Mouse (Mus musculus) limb, embryonic 10.5 days (tissue): ENCODE measurements at regions not wholly inside any gene's neighbourhood (a gene's known extent, or its start where the extent isn't known, plus 50 kb on each side); places are given as distances from the start of the nearest gene placed in this dataset.

Experiments
- DNase-seq: peaks from one replicate; pipeline ENCODE4 v3.0.0-alpha.2; 2017; ENCODE audit warnings: low spot score
- H3K27ac ChIP-seq: fragments of 300-500 bp; sonication (generic); 2 replicates; pipeline ENCODE4 v1.5.1; 2016; ENCODE audit warnings: mild to moderate bottlenecking
- H3K27me3 ChIP-seq: fragments of 300-500 bp; sonication (generic); 2 replicates; pipeline ENCODE4 v1.6.1; 2016; ENCODE audit warnings: low read depth, mild to moderate bottlenecking; ENCODE audit not compliant: poor library complexity, severe bottlenecking
- H3K36me3 ChIP-seq: fragments of 300-500 bp; sonication (generic); 2 replicates; pipeline ENCODE4 v1.6.1; 2016; ENCODE audit warnings: mild to moderate bottlenecking, moderate library complexity
- H3K4me1 ChIP-seq: fragments of 300-500 bp; sonication (generic); 2 replicates; pipeline ENCODE4 v1.6.1; 2016
- H3K4me3 ChIP-seq: fragments of 300-500 bp; sonication (generic); 2 replicates; pipeline ENCODE4 v1.5.1; 2016; ENCODE audit warnings: mild to moderate bottlenecking, moderate library complexity
- H3K9me3 ChIP-seq: fragments of 300-500 bp; sonication (generic); replicated peaks from 2 replicates; pipeline ENCODE4 v1.6.1; 2016; ENCODE audit warnings: mild to moderate bottlenecking
- WGBS: fragments of 180-500 bp; shearing (Covaris S2); methylation state at CpG from one replicate; pipeline ENCODE4 v1.1.7; 2016; 5-methylcytosine and 5-hydroxymethylcytosine counted together

GRCm38 (mm10) chr13:60015854-60016366 is 161.3 kb downstream of the Gas1 start:
- Histone ChIP-seq H3K36me3 (no peaks in the 10 kb centered on the region), H3K4me3 (no peak overlapping the region), H3K9me3 (no peaks in the 10 kb centered on the region), H3K4me1 (peaks cover 61% of the 10 kb centered on the region), H3K27me3 (no peaks in the 10 kb centered on the region), H3K27ac (peak overlapping the region; percentile 65)
- 81% methylated on average over 8 of the region's 8 CpGs for WGBS
- no peak for DNase-seq

GRCm38 (mm10) chr13:60012046-60012813 is 164.9 kb downstream of the Gas1 start:
- Histone ChIP-seq H3K4me3 (no peak overlapping the region), H3K9me3 (no peaks in the 10 kb centered on the region), H3K4me1 (peaks cover 59% of the 10 kb centered on the region), H3K27me3 (no peaks in the 10 kb centered on the region), H3K27ac (peak overlapping the region; percentile 5; the same call in 1 of the 2 replicates), H3K36me3 (no peaks in the 10 kb centered on the region)
- peak; percentile 59 for DNase-seq
- 68% methylated on average over 16 of the region's 16 CpGs for WGBS

- no peak for DNase-seq
- no peaks in the 10 kb centered on the region for H3K36me3 ChIP-seq
- peaks cover 58% of the 10 kb centered on the region for H3K4me1 ChIP-seq
- WGBS = 90% methylated on average over 2 of the region's 2 CpGs
- H3K27ac ChIP-seq = 0 out of 2 replicates have a peak overlapping the region, but pooled peaks have one; percentile 31
- H3K9me3 ChIP-seq = no peaks in the 10 kb centered on the region
- no peak overlapping the region for H3K4me3 ChIP-seq
- no peaks in the 10 kb centered on the region for H3K27me3 ChIP-seq
Observed at GRCm38 (mm10) chr13:60011092-60011491, 166.1 kb downstream of the Gas1 start.

GRCm38 (mm10) chr13:60007593-60007992 is 169.6 kb downstream of the Gas1 start:
- DNase-seq = peak; percentile 83

GRCm38 (mm10) chr13:60007031-60007430 is 170.1 kb downstream of the Gas1 start:
- no peak overlapping the region for H3K4me3 ChIP-seq
- DNase-seq = no peak
- no peaks in the 10 kb centered on the region for H3K36me3 ChIP-seq
- H3K4me1 ChIP-seq = peaks cover 47% of the 10 kb centered on the region
- H3K27me3 ChIP-seq = no peaks in the 10 kb centered on the region
- H3K9me3 ChIP-seq = no peaks in the 10 kb centered on the region
- peak overlapping the region; percentile 63; the same call in 1 of the 2 replicates for H3K27ac ChIP-seq
- WGBS = 80% methylated on average over 4 of the region's 4 CpGs

More at GRCm38 (mm10) chr13:60007593-60007992, 169.6 kb downstream of the Gas1 start:
- Histone ChIP-seq H3K4me3 (no peak overlapping the region), H3K4me1 (peaks cover 47% of the 10 kb centered on the region), H3K36me3 (no peaks in the 10 kb centered on the region), H3K27ac (peak overlapping the region; percentile 63), H3K27me3 (no peaks in the 10 kb centered on the region), H3K9me3 (no peaks in the 10 kb centered on the region)
- WGBS = 23% methylated on average over 7 of the region's 7 CpGs

DNA sequence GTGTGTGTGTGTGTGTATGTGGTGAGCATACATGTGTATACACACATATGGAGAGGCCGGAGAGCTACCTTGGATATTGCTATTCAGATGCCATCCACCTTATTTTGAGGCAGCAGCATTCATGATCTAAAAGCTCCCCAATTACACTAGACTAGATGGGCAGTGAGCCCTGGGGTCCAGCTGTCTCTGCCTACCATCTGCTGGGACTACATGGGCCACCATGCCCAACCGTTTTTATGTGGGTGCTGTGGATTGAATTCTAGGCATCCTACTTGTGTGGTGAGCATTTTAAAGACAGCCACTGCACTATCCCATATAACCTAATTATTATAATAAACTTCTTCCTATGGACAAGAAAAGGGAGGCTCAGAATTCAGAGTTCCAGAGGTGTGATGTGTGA is 172.6 kb downstream of the Gas1 start:
- no peaks in the 10 kb centered on the region for H3K36me3 ChIP-seq
- H3K27me3 ChIP-seq = no peaks in the 10 kb centered on the region
- 90% methylated on average over 2 of the region's 2 CpGs for WGBS
- no peak for DNase-seq
- peaks cover 64% of the 10 kb centered on the region for H3K4me1 ChIP-seq
- no peaks in the 10 kb centered on the region for H3K9me3 ChIP-seq
- H3K4me3 ChIP-seq = no peak overlapping the region
- H3K27ac ChIP-seq = peak overlapping the region; percentile 27; the same call in 1 of the 2 replicates

DNA sequence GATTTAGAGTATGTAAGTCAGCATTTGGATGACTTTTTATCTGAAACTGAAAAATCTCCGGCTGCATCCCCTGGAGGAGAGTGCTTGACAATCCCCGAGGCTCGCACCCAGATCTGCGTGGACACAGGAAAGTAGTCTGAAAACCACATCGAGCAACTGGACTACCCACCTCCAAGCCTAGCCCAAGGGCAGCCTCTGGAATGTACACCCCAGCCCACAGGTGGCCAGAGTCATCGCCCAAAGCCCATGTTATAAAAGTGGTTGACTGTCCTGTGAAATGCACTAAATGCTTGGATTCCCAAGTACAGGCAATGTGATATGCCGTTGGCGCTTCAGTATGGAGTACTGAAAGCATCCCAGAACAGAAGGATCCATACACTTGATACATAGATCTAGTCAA is 175.1 kb downstream of the Gas1 start:
- Histone ChIP-seq H3K27ac (peak overlapping the region; percentile 67), H3K9me3 (no peaks in the 10 kb centered on the region), H3K27me3 (no peaks in the 10 kb centered on the region), H3K4me3 (no peak overlapping the region), H3K36me3 (no peaks in the 10 kb centered on the region), H3K4me1 (peaks cover 41% of the 10 kb centered on the region)
- no peak for DNase-seq
- 80% methylated on average over 8 of the region's 8 CpGs for WGBS

- WGBS = 15% methylated on average over 4 of the region's 4 CpGs
- no peaks in the 10 kb centered on the region for H3K9me3 ChIP-seq
- H3K36me3 ChIP-seq = no peaks in the 10 kb centered on the region
- no peak for DNase-seq
- no peak overlapping the region for H3K4me3 ChIP-seq
- H3K27me3 ChIP-seq = no peaks in the 10 kb centered on the region
- H3K27ac ChIP-seq = peak overlapping the region; percentile 67
- peaks cover 42% of the 10 kb centered on the region for H3K4me1 ChIP-seq
Observed at GRCm38 (mm10) chr13:60001637-60002036, 175.5 kb downstream of the Gas1 start.

- no peak for DNase-seq
- WGBS = 32% methylated on average over 8 of the region's 8 CpGs
- Histone ChIP-seq H3K9me3 (no peaks in the 10 kb centered on the region), H3K27me3 (no peaks in the 10 kb centered on the region), H3K27ac (peak overlapping the region; percentile 11), H3K4me3 (no peak overlapping the region), H3K4me1 (peaks cover 50% of the 10 kb centered on the region), H3K36me3 (no peaks in the 10 kb centered on the region)
Observed at GRCm38 (mm10) chr13:60000618-60001347, 176.4 kb downstream of the Gas1 start.

DNA sequence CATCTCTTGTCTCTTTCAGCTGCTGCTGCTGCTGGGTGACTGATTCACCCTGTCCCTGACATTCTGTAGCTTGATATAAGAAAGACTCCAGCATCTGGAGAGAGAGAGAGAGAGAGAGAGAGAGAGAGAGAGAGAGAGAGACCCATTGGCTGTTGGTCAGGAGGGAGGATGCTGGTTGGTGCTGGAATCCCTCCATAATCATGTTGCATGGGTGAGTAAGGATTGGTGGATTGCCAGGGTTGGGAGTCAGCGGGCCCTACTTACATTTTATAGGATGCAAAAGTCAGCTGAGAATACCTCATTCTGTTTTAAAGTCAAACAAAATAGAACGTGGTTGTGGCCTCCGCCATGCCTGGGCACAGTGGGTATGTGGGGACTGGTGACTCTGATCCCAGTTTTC is 174.5 kb upstream of the Tut7 start:
- H3K9me3 ChIP-seq = no peaks in the 10 kb centered on the region
- peaks cover 65% of the 10 kb centered on the region for H3K4me1 ChIP-seq
- H3K27ac ChIP-seq = peak overlapping the region; percentile 74; the same call in 1 of the 2 replicates
- no peak for DNase-seq
- H3K27me3 ChIP-seq = no peaks in the 10 kb centered on the region
- 96% methylated on average over 3 of the region's 3 CpGs for WGBS
- no peak overlapping the region for H3K4me3 ChIP-seq
- no peaks in the 10 kb centered on the region for H3K36me3 ChIP-seq

DNA sequence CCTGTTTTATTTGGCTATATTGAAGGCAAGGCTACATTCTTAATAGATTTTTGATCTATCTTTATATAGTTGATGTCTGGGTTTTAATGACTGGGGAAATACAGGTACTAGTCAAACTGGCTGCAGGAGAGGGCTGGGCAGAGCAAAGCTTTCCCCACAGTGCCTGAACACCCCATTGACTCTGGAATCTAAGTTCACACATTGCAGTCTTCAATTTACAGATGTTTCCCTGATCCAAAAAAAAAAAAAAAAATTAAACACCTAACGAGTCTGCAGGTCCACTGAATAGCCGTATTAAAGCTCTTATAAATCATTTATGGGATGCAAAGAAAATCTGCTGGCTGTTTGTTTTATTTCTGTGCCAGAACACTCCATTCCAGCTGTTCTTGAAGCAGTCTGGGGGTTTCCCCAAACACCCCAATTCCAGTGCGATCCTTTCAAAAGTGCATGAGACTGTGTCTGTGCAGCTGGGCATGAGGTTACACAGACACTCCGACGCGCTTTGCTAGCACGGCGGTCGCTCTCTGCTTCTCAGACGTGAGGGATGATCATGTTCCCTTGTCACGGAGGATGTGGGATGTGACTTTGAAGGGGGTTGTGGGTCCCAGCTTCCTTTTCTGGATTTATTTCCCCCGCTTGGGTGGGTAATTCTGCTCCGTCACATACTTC is 173.3 kb upstream of the Tut7 start:
- Histone ChIP-seq H3K27ac (peak overlapping the region; percentile 74; the same call in 1 of the 2 replicates), H3K36me3 (no peaks in the 10 kb centered on the region), H3K4me3 (no peak overlapping the region), H3K9me3 (no peaks in the 10 kb centered on the region), H3K4me1 (peaks cover 65% of the 10 kb centered on the region), H3K27me3 (no peaks in the 10 kb centered on the region)
- DNase-seq = no peak
- 79% methylated on average over 13 of the region's 13 CpGs for WGBS

DNA sequence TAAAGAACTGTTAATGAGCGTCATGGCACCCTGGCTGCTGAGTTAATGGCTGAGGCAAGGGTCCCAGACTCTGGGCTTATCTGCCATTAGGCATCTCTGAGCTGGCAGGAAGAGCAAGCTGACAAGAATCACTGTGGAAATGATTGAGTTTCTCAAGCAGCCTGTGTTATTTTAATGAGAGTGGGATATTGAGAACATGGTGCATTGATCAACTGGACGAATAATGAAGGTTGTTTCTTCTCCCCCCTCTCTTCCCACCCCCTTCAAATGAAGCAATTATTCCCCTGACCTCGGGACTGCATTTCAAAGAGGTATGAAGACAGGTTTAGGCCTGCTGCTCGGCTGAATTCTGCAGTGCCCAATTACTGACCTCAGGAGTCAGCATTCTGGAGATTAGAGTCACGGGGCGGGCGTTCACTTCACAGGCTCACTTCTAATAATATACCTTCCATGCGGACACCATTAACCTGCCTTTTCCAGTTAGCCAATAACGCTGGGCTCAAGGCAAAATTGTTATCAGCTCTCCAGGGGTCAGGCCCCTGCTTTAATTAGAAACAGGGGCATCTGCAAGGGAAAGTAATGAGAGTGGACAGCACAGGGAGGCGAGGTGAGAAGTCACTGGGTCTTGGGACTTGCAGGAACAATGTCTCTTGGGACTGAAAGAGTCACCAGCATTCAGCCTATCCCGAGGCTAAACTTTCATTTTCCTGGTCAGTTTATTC is 170.0 kb upstream of the Tut7 start:
- DNase-seq = peak; percentile 76
- 10% methylated on average over 11 of the region's 11 CpGs for WGBS
- Histone ChIP-seq H3K9me3 (no peaks in the 10 kb centered on the region), H3K4me1 (peaks cover 77% of the 10 kb centered on the region), H3K27ac (peak overlapping the region; percentile 72), H3K36me3 (no peaks in the 10 kb centered on the region), H3K4me3 (no peak overlapping the region), H3K27me3 (no peaks in the 10 kb centered on the region)
